Mouse (Mus musculus) erythroblast, embryonic 14.5 days (primary cell): ENCODE results near the gene Fen1. TPM values are rescaled to one million over a fixed set of nuclear protein-coding genes. Genes with fewer than 3 reads are reported as not detected.

ENCODE experiments used
- H3K27me3 ChIP-seq: 2 replicates; pipeline ENCODE4 v1.6.1; 2012; ENCODE audit warnings: inconsistent platforms; ENCODE audit not compliant: control insufficient read depth
- H3K36me3 ChIP-seq: 2 replicates; pipeline ENCODE4 v1.6.1; 2012; ENCODE audit warnings: mild to moderate bottlenecking, inconsistent platforms; ENCODE audit not compliant: control insufficient read depth
- H3K4me1 ChIP-seq: 2 replicates; pipeline ENCODE4 v1.6.1; 2012; ENCODE audit warnings: inconsistent platforms; ENCODE audit not compliant: control insufficient read depth
- H3K4me3 ChIP-seq: replicated peaks from 2 replicates; pipeline ENCODE3; 2012; ENCODE audit warnings: moderate library complexity, mild to moderate bottlenecking, inconsistent platforms
- H3K9me3 ChIP-seq: 2 replicates; pipeline ENCODE4 v1.6.1; 2012; ENCODE audit warnings: low read length, inconsistent platforms, mixed read lengths; ENCODE audit not compliant: control insufficient read depth
- GATA1 ChIP-seq: IDR thresholded peaks from 2 replicates; pipeline ENCODE4 v1.6.1; 2012; ENCODE audit warnings: low read length, inconsistent platforms, mixed read lengths
- TAL1 ChIP-seq: IDR thresholded peaks from 3 replicates; pipeline ENCODE4 v1.6.1; 2012; ENCODE audit warnings: low read length, inconsistent platforms, mixed read lengths
- polyA plus RNA-seq: library from polyadenylated mRNA; stranded (reverse); fragments of >175 nt; gene quantifications from 2 replicates; pipeline ENCODE4 v1.2.3, GENCODE M21; 2012

Gene Fen1
- polyA plus RNA-seq, 1 experiment: 9.7 TPM

DNA sequence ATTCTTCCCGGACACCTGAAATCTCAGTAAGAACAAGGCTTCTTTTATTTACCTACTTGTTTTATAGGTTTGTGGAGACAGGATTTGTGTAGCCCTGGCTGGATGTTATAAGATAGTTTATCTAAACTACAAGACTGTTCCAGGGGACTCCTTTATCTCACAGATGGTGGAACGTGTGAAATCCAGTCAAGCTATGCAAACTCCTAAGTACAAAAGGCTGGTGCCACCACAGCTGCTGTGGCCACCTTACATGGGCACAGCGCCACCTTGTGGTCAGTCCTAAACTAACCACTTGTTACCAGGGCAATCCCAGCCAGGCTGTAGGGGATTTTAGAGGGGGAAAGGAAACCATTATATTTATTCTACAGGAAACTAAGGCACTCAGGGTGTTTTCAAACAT, 5.2 kb downstream of the Fen1 start:
- no peak overlapping the region for H3K4me3 ChIP-seq
- H3K36me3 ChIP-seq: peaks cover 93% of the 10 kb centered on the region
- H3K4me1 ChIP-seq: peaks cover 47% of the 10 kb centered on the region
- peaks cover 2% of the 10 kb centered on the region; the same call in 1 of the 2 replicates for H3K27me3 ChIP-seq
- no peaks in the 10 kb centered on the region for H3K9me3 ChIP-seq
- TF ChIP-seq TAL1: no peak
- no peak for TF ChIP-seq GATA1

GRCm38 (mm10) chr19:10198286-10198685, 5.7 kb downstream of the Fen1 start:
- no peak for TF ChIP-seq TAL1
- no peak for TF ChIP-seq GATA1
- Histone ChIP-seq H3K36me3 (peaks cover 97% of the 10 kb centered on the region), H3K4me3 (no peak overlapping the region), H3K27me3 (peaks cover 2% of the 10 kb centered on the region; the same call in 1 of the 2 replicates), H3K4me1 (peaks cover 47% of the 10 kb centered on the region), H3K9me3 (no peaks in the 10 kb centered on the region)

- Histone ChIP-seq H3K36me3 (peaks cover 100% of the 10 kb centered on the region), H3K27me3 (peaks cover 2% of the 10 kb centered on the region; the same call in 1 of the 2 replicates), H3K9me3 (no peaks in the 10 kb centered on the region), H3K4me3 (no peak overlapping the region), H3K4me1 (peaks cover 38% of the 10 kb centered on the region)
- TF ChIP-seq TAL1: no peak
- TF ChIP-seq GATA1: no peak
These were observed 6.8 kb downstream of the Fen1 start for GRCm38 (mm10) chr19:10197130-10197529.

DNA sequence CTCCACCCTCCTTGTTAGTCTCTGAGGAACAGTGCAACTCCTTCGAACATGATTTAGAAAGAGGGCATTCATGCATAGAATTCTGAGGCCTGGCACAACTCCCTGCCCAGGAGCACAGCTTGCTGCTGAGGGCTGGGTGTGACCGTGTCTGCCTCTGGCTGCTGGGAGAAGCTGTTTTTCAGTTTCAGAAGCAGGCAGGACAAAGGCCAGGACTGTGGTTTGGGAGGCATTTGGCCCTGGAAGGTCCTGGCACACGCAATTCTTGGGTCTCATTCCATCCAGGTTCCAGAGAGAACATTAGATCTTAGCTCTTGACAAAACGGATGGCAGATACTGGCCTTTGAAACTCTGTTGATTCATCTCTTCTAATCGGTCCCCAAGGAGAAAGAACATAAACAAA, 8.7 kb downstream of the Fen1 start:
- TF ChIP-seq GATA1 (no peak), TAL1 (no peak)
- Histone ChIP-seq H3K4me3 (no peak overlapping the region), H3K4me1 (peaks cover 28% of the 10 kb centered on the region), H3K27me3 (no peaks in the 10 kb centered on the region; the same call in 1 of the 2 replicates), H3K9me3 (no peaks in the 10 kb centered on the region), H3K36me3 (peaks cover 100% of the 10 kb centered on the region)

GRCm38 (mm10) chr19:10194337-10194736, 9.6 kb downstream of the Fen1 start:
- TF ChIP-seq TAL1 (no peak), GATA1 (no peak)
- Histone ChIP-seq H3K4me1 (peaks cover 19% of the 10 kb centered on the region), H3K27me3 (no peaks in the 10 kb centered on the region), H3K36me3 (peaks cover 100% of the 10 kb centered on the region), H3K9me3 (no peaks in the 10 kb centered on the region), H3K4me3 (no peak overlapping the region)

- Histone ChIP-seq H3K4me3 (no peak overlapping the region), H3K36me3 (peaks cover 100% of the 10 kb centered on the region), H3K4me1 (peaks cover 16% of the 10 kb centered on the region), H3K9me3 (no peaks in the 10 kb centered on the region), H3K27me3 (no peaks in the 10 kb centered on the region)
- TF ChIP-seq GATA1: no peak
- TF ChIP-seq TAL1: no peak
These were observed 12.6 kb downstream of the Fen1 start for GRCm38 (mm10) chr19:10191326-10191725.

DNA sequence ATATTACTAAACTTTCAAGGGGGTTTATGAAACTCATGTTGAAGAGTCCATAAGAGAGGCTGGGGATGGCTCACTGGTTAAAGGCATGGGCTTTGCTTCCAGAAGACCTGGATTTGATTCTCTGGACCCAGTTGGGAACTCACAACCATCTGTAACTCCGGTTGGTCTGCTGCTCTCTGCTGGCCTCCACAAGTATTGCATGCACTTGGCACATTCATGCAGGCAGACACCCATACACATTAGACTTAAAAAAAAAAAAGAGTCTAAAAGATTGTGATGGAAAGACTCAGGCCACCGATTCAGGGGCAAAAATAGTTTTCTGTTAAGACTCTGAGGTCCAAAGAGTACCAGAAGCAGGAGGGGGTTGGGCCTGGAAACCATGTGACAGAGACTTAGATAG, 13.2 kb downstream of the Fen1 start:
- Histone ChIP-seq H3K36me3 (peaks cover 100% of the 10 kb centered on the region), H3K4me1 (peaks cover 21% of the 10 kb centered on the region), H3K4me3 (no peak overlapping the region), H3K9me3 (no peaks in the 10 kb centered on the region), H3K27me3 (no peaks in the 10 kb centered on the region)
- TF ChIP-seq TAL1 (no peak), GATA1 (no peak)

DNA sequence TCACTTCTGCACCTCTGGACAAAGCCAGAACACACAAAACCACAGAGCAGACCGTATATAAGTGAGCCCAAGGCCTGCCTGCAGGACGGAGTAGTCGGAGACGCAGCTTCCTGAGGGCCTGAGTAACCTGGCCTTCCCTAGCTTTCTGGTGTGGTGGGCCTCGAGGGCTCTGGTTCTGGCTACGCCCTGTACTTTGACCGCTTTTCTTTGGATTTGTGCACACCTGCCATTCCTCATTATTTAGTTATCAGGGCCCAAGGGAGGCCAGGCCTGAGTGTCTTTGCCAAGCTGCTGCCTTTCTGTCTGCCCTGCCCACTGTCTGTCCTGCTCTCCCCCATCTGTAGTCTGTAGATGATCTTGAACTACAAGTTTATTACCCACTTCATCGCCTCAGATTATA, 14.0 kb downstream of the Fen1 start:
- Histone ChIP-seq H3K4me3 (no peak overlapping the region), H3K36me3 (peaks cover 100% of the 10 kb centered on the region), H3K27me3 (no peaks in the 10 kb centered on the region), H3K4me1 (peaks cover 28% of the 10 kb centered on the region), H3K9me3 (no peaks in the 10 kb centered on the region)
- TF ChIP-seq TAL1: no peak
- TF ChIP-seq GATA1: no peak

DNA sequence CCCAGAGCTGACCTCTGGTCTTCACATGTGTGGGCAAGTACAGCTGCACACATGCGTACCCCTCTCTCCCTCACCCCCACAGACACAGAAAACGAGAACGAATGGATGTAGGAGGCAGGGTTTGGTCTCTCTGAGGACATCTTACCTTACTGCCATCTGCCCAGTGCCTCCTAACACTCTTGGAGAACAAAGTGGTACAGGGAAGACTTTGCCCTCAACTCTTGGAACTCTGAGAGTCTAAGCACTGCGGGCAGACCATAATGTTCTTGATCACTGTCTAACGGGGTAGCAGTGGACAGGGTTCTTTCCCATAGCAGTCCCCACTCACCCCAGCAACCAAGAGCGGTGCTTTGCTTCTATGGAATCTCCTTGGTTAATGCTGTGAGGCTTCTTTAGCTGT, 14.9 kb downstream of the Fen1 start:
- Histone ChIP-seq H3K9me3 (no peaks in the 10 kb centered on the region), H3K36me3 (peaks cover 100% of the 10 kb centered on the region), H3K4me1 (peaks cover 37% of the 10 kb centered on the region), H3K27me3 (no peaks in the 10 kb centered on the region), H3K4me3 (no peak overlapping the region)
- TF ChIP-seq TAL1 (no peak), GATA1 (no peak)

- H3K36me3 ChIP-seq: peaks cover 97% of the 10 kb centered on the region
- H3K4me1 ChIP-seq: peaks cover 44% of the 10 kb centered on the region
- H3K9me3 ChIP-seq: no peaks in the 10 kb centered on the region
- no peak overlapping the region for H3K4me3 ChIP-seq
- TF ChIP-seq TAL1: no peak
- TF ChIP-seq GATA1: no peak
- H3K27me3 ChIP-seq: no peaks in the 10 kb centered on the region
These were observed 15.6 kb downstream of the Fen1 start for GRCm38 (mm10) chr19:10188281-10188811.
